Mouse (Mus musculus): Measurements from ENCODE around the gene Dydc1. TPM values are rescaled to one million over a fixed set of nuclear protein-coding genes. Genes with fewer than 3 reads are reported as not detected.

Gene Dydc1
- polyA plus RNA-seq, 1 experiment: 0.21 TPM

- no peak overlapping the region for H3K27ac ChIP-seq (ENCODE audit: insufficient read depth, low read length)
- no peak overlapping the region for H3K4me3 ChIP-seq (ENCODE audit: insufficient read depth, low read length)
- no peaks in the 10 kb centered on the region for H3K4me1 ChIP-seq (ENCODE audit: control insufficient read depth, insufficient read depth, low read length)
- TF ChIP-seq CTCF (IDR thresholded peaks at IDR 0.05; ENCODE audit: extremely low read depth, insufficient read depth, low read length) (no peak), POLR2A (IDR thresholded peaks at IDR 0.05; ENCODE audit: extremely low read depth, insufficient read depth, low read length) (no peak)
Observed at GRCm38 (mm10) chr14:41096296-41096860, 23.7 kb downstream of the Dydc1 start.

GRCm38 (mm10) chr14:41098726-41099125, 26.0 kb downstream of the Dydc1 start:
- no peak overlapping the region for H3K4me3 ChIP-seq (ENCODE audit: insufficient read depth, low read length)
- no peaks in the 10 kb centered on the region for H3K4me1 ChIP-seq (ENCODE audit: control insufficient read depth, insufficient read depth, low read length)
- TF ChIP-seq CTCF (IDR thresholded peaks at IDR 0.05; ENCODE audit: extremely low read depth, insufficient read depth, low read length): no peak
- TF ChIP-seq POLR2A (IDR thresholded peaks at IDR 0.05; ENCODE audit: extremely low read depth, insufficient read depth, low read length): no peak
- H3K27ac ChIP-seq (ENCODE audit: insufficient read depth, low read length): no peak overlapping the region

GRCm38 (mm10) chr14:41100712-41101111, 28.0 kb downstream of the Dydc1 start:
- TF ChIP-seq CTCF (IDR thresholded peaks at IDR 0.05; ENCODE audit: extremely low read depth, insufficient read depth, low read length): no peak
- TF ChIP-seq POLR2A (IDR thresholded peaks at IDR 0.05; ENCODE audit: extremely low read depth, insufficient read depth, low read length): no peak
- no peak overlapping the region for H3K4me3 ChIP-seq (ENCODE audit: insufficient read depth, low read length)
- no peak overlapping the region for H3K27ac ChIP-seq (ENCODE audit: insufficient read depth, low read length)
- no peaks in the 10 kb centered on the region for H3K4me1 ChIP-seq (ENCODE audit: control insufficient read depth, insufficient read depth, low read length)

- Histone ChIP-seq H3K27ac (ENCODE audit: insufficient read depth, low read length) (no peak overlapping the region), H3K4me3 (ENCODE audit: insufficient read depth, low read length) (no peak overlapping the region), H3K4me1 (ENCODE audit: control insufficient read depth, insufficient read depth, low read length) (no peaks in the 10 kb centered on the region)
- no peak for TF ChIP-seq CTCF (IDR thresholded peaks at IDR 0.05; ENCODE audit: extremely low read depth, insufficient read depth, low read length)
- TF ChIP-seq POLR2A (IDR thresholded peaks at IDR 0.05; ENCODE audit: extremely low read depth, insufficient read depth, low read length): no peak
Observed at GRCm38 (mm10) chr14:41101242-41101641, 28.5 kb downstream of the Dydc1 start.

- no peaks in the 10 kb centered on the region for H3K4me1 ChIP-seq (ENCODE audit: control insufficient read depth, insufficient read depth, low read length)
- no peak overlapping the region for H3K27ac ChIP-seq (ENCODE audit: insufficient read depth, low read length)
- no peak for TF ChIP-seq CTCF (IDR thresholded peaks at IDR 0.05; ENCODE audit: extremely low read depth, insufficient read depth, low read length)
- no peak for TF ChIP-seq POLR2A (IDR thresholded peaks at IDR 0.05; ENCODE audit: extremely low read depth, insufficient read depth, low read length)
- H3K4me3 ChIP-seq (ENCODE audit: insufficient read depth, low read length): no peak overlapping the region
Observed at GRCm38 (mm10) chr14:41102269-41102668, 29.6 kb downstream of the Dydc1 start.

- no peak within 1 kb of the TSS for H3K4me3 ChIP-seq (ENCODE audit: insufficient read depth, low read length)
- no peaks in the 10 kb centered on the region for H3K4me1 ChIP-seq (ENCODE audit: control insufficient read depth, insufficient read depth, low read length)
- H3K27ac ChIP-seq (ENCODE audit: insufficient read depth, low read length): no peak within 1 kb of the TSS
- TF ChIP-seq CTCF (IDR thresholded peaks at IDR 0.05; ENCODE audit: extremely low read depth, insufficient read depth, low read length): no peak
- no peak for TF ChIP-seq POLR2A (IDR thresholded peaks at IDR 0.05; ENCODE audit: extremely low read depth, insufficient read depth, low read length)
Observed at GRCm38 (mm10) chr14:41104853-41105444, 32.2 kb downstream of the Dydc1 start, which contains the start of gene Mat1a. TSS of gene Mat1a (plus strand) at chr14:41105035.

GRCm38 (mm10) chr14:41111031-41111668, 38.4 kb downstream of the Dydc1 start:
- H3K4me3 ChIP-seq (ENCODE audit: insufficient read depth, low read length): no peak overlapping the region
- TF ChIP-seq POLR2A (IDR thresholded peaks at IDR 0.05; ENCODE audit: extremely low read depth, insufficient read depth, low read length) (no peak), CTCF (IDR thresholded peaks at IDR 0.05; ENCODE audit: extremely low read depth, insufficient read depth, low read length) (no peak)
- no peaks in the 10 kb centered on the region for H3K4me1 ChIP-seq (ENCODE audit: control insufficient read depth, insufficient read depth, low read length)
- H3K27ac ChIP-seq (ENCODE audit: insufficient read depth, low read length): no peak overlapping the region

GRCm38 (mm10) chr14:41112944-41113343, 40.2 kb downstream of the Dydc1 start:
- TF ChIP-seq CTCF (IDR thresholded peaks at IDR 0.05; ENCODE audit: extremely low read depth, insufficient read depth, low read length): no peak
- no peak for TF ChIP-seq POLR2A (IDR thresholded peaks at IDR 0.05; ENCODE audit: extremely low read depth, insufficient read depth, low read length)
- Histone ChIP-seq H3K4me1 (ENCODE audit: control insufficient read depth, insufficient read depth, low read length) (no peaks in the 10 kb centered on the region), H3K4me3 (ENCODE audit: insufficient read depth, low read length) (no peak overlapping the region), H3K27ac (ENCODE audit: insufficient read depth, low read length) (no peak overlapping the region)

GRCm38 (mm10) chr14:41116271-41116670, 43.6 kb downstream of the Dydc1 start:
- Histone ChIP-seq H3K27ac (ENCODE audit: insufficient read depth, low read length) (no peak overlapping the region), H3K4me1 (ENCODE audit: control insufficient read depth, insufficient read depth, low read length) (no peaks in the 10 kb centered on the region), H3K4me3 (ENCODE audit: insufficient read depth, low read length) (no peak overlapping the region)
- TF ChIP-seq CTCF (IDR thresholded peaks at IDR 0.05; ENCODE audit: extremely low read depth, insufficient read depth, low read length) (no peak), POLR2A (IDR thresholded peaks at IDR 0.05; ENCODE audit: extremely low read depth, insufficient read depth, low read length) (no peak)

GRCm38 (mm10) chr14:41124683-41125082, 52.0 kb downstream of the Dydc1 start:
- H3K27ac ChIP-seq (ENCODE audit: insufficient read depth, low read length): no peak overlapping the region
- TF ChIP-seq CTCF (IDR thresholded peaks at IDR 0.05; ENCODE audit: extremely low read depth, insufficient read depth, low read length): no peak
- no peak for TF ChIP-seq POLR2A (IDR thresholded peaks at IDR 0.05; ENCODE audit: extremely low read depth, insufficient read depth, low read length)
- no peak overlapping the region for H3K4me3 ChIP-seq (ENCODE audit: insufficient read depth, low read length)
- H3K4me1 ChIP-seq (ENCODE audit: control insufficient read depth, insufficient read depth, low read length): no peaks in the 10 kb centered on the region
